Mouse (Mus musculus) lung, postnatal 4 days (tissue): ENCODE measurements around the gene Lamb1.

Source experiments
- DNase-seq, 2 experiments: peaks; one replicate each; pipeline ENCODE4 v3.0.0; 2021

Gene Lamb1

DNA sequence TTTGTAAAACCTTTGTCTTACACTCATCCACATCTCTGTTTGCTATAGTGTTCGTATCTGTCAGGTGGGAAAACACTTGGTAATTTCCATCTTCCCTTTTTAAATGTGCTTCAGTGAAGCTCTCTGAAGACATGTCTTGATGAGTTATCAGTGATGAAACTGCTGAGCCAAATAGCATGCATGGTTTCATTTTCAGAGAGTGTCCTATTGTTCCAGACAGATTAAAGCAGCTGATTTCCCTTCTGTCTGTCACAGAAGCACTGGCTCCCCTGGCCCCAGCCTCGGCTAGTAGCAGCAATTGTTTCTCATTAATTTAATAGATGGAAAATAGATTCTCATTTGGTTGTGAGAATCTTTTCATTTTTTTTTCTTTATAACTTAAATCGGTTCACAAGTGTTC lies 25.9 kb downstream of the Lamb1 start:
- DNase-seq: peak in 1 of 2 experiments; percentile 3

- no peak for DNase-seq
These were observed 28.5 kb downstream of the Lamb1 start for GRCm38 (mm10) chr12:31293361-31294142.

- DNase-seq: peak; percentile 34 to 61
These were observed 29.5 kb downstream of the Lamb1 start for GRCm38 (mm10) chr12:31294526-31294925.

DNA sequence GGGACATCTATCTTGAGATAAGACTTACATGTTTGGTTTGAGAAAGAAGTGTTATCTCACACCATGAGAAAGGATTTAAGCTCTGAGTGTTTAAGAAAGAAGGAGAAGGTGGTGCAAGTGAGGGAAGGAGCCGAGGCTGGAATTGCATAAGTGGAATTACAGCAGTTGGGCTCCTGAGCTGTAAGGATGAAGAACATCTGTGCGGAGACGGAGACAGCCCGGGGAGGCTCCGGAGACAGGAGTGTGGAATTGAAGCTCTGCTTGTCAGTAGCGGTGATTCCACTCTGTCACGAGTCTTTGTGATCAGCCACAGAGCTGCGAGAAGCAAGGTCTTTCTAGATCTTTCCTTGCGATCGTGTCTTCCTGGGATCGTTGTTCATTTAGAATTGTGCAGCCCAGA lies 30.0 kb downstream of the Lamb1 start:
- DNase-seq: peak in 1 of 2 experiments; percentile 55

DNA sequence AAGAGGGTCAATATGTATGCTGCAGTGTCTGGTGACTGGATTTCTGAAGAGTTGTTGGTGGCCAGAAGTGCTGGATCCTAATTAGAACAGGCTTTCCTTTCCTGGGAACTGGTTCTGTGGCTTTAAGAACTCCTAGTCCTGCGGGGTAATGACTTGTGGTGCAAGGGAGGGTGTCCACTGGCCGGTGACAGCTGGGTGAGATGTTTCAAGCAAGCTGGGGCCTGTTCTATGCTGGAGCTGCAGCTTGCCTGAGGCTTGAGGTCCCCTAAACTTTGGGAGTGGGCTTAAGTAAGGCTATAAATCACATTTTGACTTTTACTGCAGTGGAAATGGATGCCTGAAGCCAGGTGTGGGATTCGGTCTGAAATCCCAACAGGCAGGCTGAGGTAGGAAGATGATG lies 30.5 kb downstream of the Lamb1 start:
- DNase-seq: peak; percentile 33 to 76

DNA sequence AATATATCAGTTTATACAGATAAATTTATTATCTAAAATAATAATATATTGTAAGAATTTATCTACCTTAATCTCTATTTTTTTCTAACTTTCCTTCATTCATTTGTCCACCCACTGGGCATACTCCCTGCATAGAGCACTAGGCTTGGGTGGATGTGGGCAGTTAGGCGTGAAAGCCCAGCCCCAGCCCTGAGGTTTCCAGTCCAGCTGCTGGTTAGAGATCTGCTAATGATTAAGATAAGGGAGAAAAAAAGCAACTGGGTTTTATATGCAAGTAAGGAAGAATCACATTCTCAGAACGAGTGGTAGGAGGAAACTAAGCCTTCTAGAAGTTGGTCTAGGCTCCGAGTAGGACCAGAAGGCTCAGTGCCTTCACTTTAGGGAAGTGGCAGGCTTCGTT lies 31.1 kb downstream of the Lamb1 start:
- DNase-seq: no peak

DNA sequence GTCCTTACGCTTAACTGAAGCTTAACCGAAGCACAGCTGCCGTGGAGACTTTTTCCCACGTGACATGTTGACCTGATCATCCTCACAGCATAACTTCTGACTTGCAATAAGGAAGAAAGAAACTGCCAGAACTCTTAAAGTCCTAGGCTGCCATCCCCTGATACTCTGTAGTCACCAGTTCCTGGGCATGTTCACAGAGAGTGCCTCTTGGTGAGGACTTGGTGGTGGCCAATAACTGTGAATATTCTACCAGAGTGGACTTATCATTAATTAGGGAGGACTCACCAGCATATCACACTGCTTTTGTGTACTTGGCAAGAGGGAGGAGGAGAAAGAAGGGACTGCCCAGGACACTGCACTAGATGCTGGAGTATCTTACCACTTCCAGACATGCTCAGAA lies 33.1 kb downstream of the Lamb1 start:
- no peak for DNase-seq

DNA sequence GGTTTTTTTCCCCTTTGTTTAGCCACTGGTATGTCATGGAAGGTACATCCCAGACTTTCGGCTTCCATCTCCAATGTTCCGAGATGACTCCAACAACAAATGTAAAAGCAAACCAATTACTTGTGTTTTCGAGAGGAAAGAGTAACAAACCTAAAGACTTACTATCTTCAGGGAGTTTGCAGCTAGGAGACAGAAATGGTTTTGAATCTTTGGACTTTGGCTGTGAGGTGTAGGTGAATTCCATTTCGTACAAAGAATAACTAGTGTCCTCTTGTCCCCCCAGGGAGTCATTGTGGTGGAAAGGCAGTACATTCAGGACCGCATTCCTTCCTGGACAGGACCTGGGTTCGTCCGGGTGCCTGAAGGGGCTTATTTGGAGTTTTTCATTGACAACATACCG lies 33.5 kb downstream of the Lamb1 start:
- no peak for DNase-seq

GRCm38 (mm10) chr12:31299126-31299525 lies 34.1 kb downstream of the Lamb1 start:
- no peak for DNase-seq

GRCm38 (mm10) chr12:31299676-31300197 lies 34.7 kb downstream of the Lamb1 start:
- peak; percentile 22 to 45 for DNase-seq

DNA sequence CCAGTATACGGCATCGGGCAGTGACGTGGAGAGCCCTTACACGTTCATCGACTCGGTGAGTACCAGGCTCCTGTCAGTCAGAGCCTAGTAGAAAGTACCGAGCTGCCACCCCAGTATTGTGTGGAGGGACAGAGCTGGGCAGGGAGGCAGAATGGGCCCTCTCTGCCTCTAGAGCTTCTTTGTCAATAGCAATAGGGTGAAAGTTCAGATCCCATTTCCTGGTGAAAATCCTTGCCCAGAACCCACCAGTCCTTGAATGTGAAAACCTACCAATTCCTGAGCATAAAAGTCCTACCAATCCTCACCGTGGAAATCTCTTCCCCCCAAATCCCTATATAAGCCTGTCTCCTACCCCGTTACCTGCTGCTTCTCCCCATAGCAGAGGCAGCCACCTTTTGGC lies 35.2 kb downstream of the Lamb1 start:
- no peak for DNase-seq

- no peak for DNase-seq
These were observed 37.2 kb downstream of the Lamb1 start for GRCm38 (mm10) chr12:31302266-31302665.

- DNase-seq: no peak
These were observed 37.9 kb downstream of the Lamb1 start for GRCm38 (mm10) chr12:31302766-31303511.

- DNase-seq: no peak
These were observed 41.1 kb downstream of the Lamb1 start for GRCm38 (mm10) chr12:31306075-31306675.

GRCm38 (mm10) chr12:31307011-31307410 lies 42.0 kb downstream of the Lamb1 start:
- DNase-seq: no peak

- DNase-seq: no peak
These were observed 42.7 kb downstream of the Lamb1 start for GRCm38 (mm10) chr12:31307756-31308155.

DNA sequence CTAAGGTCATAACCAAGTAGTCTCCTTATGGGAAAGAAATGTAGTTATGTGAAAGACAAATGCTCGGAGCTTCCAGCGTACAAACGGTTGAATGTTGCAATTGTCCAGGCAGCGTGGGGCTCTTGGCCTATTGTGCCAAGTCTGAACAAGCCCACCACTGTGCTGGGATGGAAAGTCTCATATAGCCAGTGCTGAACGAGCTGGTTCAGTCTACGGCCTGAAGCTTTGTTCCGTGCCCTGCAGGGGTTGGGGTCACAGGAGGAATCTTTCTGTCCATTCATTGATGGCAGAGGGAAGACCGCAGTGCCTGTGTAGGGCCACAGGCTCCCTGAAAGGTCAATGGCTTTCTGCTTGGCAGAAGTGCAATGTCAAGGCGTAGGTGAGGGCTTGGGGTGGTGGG lies 45.7 kb downstream of the Lamb1 start:
- DNase-seq: no peak

GRCm38 (mm10) chr12:31311671-31312265 lies 46.7 kb downstream of the Lamb1 start:
- DNase-seq: no peak

GRCm38 (mm10) chr12:31312281-31312680 lies 47.2 kb downstream of the Lamb1 start:
- no peak for DNase-seq

DNA sequence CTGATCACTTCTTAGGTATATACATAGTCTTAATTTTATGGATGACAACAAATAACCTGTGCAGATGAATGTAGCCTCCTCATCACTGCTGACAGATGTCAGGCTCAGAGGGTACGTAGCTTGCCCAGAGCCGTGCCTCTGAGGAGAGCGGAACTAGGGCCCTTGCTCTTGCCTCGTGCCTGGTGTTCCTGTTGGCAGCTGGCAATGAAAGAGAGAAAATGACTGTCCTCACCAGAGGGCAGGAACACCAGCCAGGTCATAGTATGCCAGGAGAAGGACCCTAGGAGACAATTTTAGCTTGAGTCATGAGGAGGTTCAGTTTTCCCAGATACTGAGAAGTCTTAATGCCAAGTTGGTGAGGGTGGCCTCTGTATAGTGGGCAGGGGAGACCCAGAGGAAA lies 48.1 kb downstream of the Lamb1 start:
- DNase-seq: no peak

DNA sequence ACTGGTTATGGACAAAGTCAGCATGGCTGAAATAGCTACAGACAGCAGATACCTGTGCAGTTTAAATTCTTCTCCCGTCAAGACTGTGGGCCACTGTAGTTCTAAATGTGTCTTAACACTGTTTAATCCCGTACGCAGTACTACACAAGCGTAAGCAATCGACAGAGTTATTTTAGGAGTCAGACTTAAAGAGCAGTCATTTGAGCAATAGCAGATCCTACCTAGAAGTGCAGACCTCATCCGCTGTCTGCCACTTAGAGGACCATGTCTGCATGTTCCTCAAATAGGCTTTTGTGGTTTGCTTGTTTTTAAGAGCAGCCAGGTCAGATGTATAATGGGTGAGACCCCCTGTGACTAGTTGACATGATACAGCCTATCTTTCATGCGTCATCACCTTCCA lies 49.3 kb downstream of the Lamb1 start:
- no peak for DNase-seq

- DNase-seq: no peak
These were observed 50.9 kb downstream of the Lamb1 start for GRCm38 (mm10) chr12:31315961-31316360.
